Mouse (Mus musculus): ENCODE measurements around the gene Slc25a47. TPM values are rescaled to one million over a fixed set of nuclear protein-coding genes. Genes with fewer than 3 reads are reported as not detected.

Gene Slc25a47
- polyA plus RNA-seq, 1 experiment = 2.4 TPM

- Histone ChIP-seq H3K27me3 (ENCODE audit: control insufficient read depth, insufficient read depth, insufficient read length) (no peaks in the 10 kb centered on the region), H3ac (ENCODE audit: control insufficient read depth, insufficient read length, low read depth) (no peak overlapping the region), H3K79me3 (ENCODE audit: low read depth) (no peaks in the 10 kb centered on the region), H3K79me2 (ENCODE audit: control insufficient read depth, insufficient read depth) (no peaks in the 10 kb centered on the region), H3K4me3 (ENCODE audit: insufficient read depth, poor library complexity, severe bottlenecking) (no peak overlapping the region), H3K36me3 (ENCODE audit: control insufficient read depth, insufficient read depth) (peaks cover 37% of the 10 kb centered on the region)
- TF ChIP-seq MYOG (IDR thresholded peaks at IDR 0.05; ENCODE audit: control insufficient read depth, extremely low read depth, insufficient read length) = no peak
- no peak for TF ChIP-seq FOSL1 (IDR thresholded peaks at IDR 0.05; ENCODE audit: insufficient read depth, low read length, poor library complexity, severe bottlenecking)
- no peak for TF ChIP-seq MYOD1 (IDR thresholded peaks at IDR 0.05; ENCODE audit: control insufficient read depth, insufficient read length, low read depth)
- no peak for TF ChIP-seq MAX (IDR thresholded peaks at IDR 0.05)
- no peak for TF ChIP-seq CEBPB (IDR thresholded peaks at IDR 0.05; ENCODE audit: low read depth)
- no peak for TF ChIP-seq CTCF (IDR thresholded peaks at IDR 0.05; ENCODE audit: control insufficient read depth, insufficient read depth, insufficient read length)
Observed at GRCm38 (mm10) chr12:108865007-108865494, 29.2 kb downstream of the Slc25a47 start.

DNA sequence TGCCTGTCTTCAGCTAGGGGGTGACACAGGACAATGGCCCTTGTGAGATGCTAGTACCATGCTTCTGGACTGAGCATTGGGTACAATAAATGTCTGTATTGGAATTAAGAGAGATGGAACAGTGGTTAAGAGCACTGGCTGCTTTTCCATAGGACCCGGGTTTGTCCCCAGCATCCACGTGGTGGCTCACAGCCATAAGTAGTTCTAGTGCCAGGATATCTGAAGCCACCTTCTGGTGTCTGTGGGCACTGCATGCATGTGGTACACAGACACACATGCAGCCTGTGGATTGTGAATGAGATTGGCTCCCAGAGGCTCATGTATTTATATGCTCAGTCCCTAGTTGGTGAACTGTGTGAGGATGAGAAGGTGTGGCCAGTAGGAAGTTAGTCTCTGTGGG, 33.7 kb downstream of the Slc25a47 start:
- no peaks in the 10 kb centered on the region for H3K79me2 ChIP-seq (ENCODE audit: control insufficient read depth, insufficient read depth)

GRCm38 (mm10) chr12:108873122-108873521, 37.3 kb downstream of the Slc25a47 start:
- no peak overlapping the region for H3ac ChIP-seq (ENCODE audit: control insufficient read depth, insufficient read length, low read depth)
- no peak for TF ChIP-seq FOSL1 (IDR thresholded peaks at IDR 0.05; ENCODE audit: insufficient read depth, low read length, poor library complexity, severe bottlenecking)
- no peak for TF ChIP-seq CTCF (IDR thresholded peaks at IDR 0.05; ENCODE audit: control insufficient read depth, insufficient read depth, insufficient read length)
- no peak for TF ChIP-seq MYOD1 (IDR thresholded peaks at IDR 0.05; ENCODE audit: control insufficient read depth, insufficient read length, low read depth)
- peak; percentile 54 for TF ChIP-seq USF1 (IDR thresholded peaks at IDR 0.05; ENCODE audit: low read depth)
- no peak for TF ChIP-seq CEBPB (IDR thresholded peaks at IDR 0.05; ENCODE audit: low read depth)
- H3K79me2 ChIP-seq (ENCODE audit: control insufficient read depth, insufficient read depth) = no peaks in the 10 kb centered on the region
- H3K79me3 ChIP-seq (ENCODE audit: low read depth) = no peaks in the 10 kb centered on the region
- no peaks in the 10 kb centered on the region for H3K27me3 ChIP-seq (ENCODE audit: control insufficient read depth, insufficient read depth, insufficient read length)
- H3K4me3 ChIP-seq (ENCODE audit: insufficient read depth, poor library complexity, severe bottlenecking) = no peak overlapping the region
- H3K36me3 ChIP-seq (ENCODE audit: control insufficient read depth, insufficient read depth) = peaks cover 56% of the 10 kb centered on the region

More for the DNA sequence above, 33.7 kb downstream of the Slc25a47 start:
- Histone ChIP-seq H3K27me3 (ENCODE audit: control insufficient read depth, insufficient read depth, insufficient read length) (no peaks in the 10 kb centered on the region), H3ac (ENCODE audit: control insufficient read depth, insufficient read length, low read depth) (no peak overlapping the region), H3K4me3 (ENCODE audit: insufficient read depth, poor library complexity, severe bottlenecking) (no peak overlapping the region), H3K79me3 (ENCODE audit: low read depth) (no peaks in the 10 kb centered on the region), H3K36me3 (ENCODE audit: control insufficient read depth, insufficient read depth) (peaks cover 50% of the 10 kb centered on the region)
- no peak for TF ChIP-seq CTCF (IDR thresholded peaks at IDR 0.05; ENCODE audit: control insufficient read depth, insufficient read depth, insufficient read length)
- no peak for TF ChIP-seq USF1 (IDR thresholded peaks at IDR 0.05; ENCODE audit: low read depth)
- no peak for TF ChIP-seq FOSL1 (IDR thresholded peaks at IDR 0.05; ENCODE audit: insufficient read depth, low read length, poor library complexity, severe bottlenecking)

GRCm38 (mm10) chr12:108879138-108879537, 43.3 kb downstream of the Slc25a47 start:
- H3K79me2 ChIP-seq (ENCODE audit: control insufficient read depth, insufficient read depth) = peaks cover 2% of the 10 kb centered on the region
- no peaks in the 10 kb centered on the region for H3K27me3 ChIP-seq (ENCODE audit: control insufficient read depth, insufficient read depth, insufficient read length)
- H3K4me3 ChIP-seq (ENCODE audit: insufficient read depth, poor library complexity, severe bottlenecking) = no peak overlapping the region
- no peak for TF ChIP-seq MYOG (IDR thresholded peaks at IDR 0.05; ENCODE audit: control insufficient read depth, extremely low read depth, insufficient read length)
- TF ChIP-seq MAX (IDR thresholded peaks at IDR 0.05) = no peak
- TF ChIP-seq FOSL1 (IDR thresholded peaks at IDR 0.05; ENCODE audit: insufficient read depth, low read length, poor library complexity, severe bottlenecking) = no peak
- no peak for TF ChIP-seq USF1 (IDR thresholded peaks at IDR 0.05; ENCODE audit: low read depth)
- no peak for TF ChIP-seq MYOD1 (IDR thresholded peaks at IDR 0.05; ENCODE audit: control insufficient read depth, insufficient read length, low read depth)
- no peak for TF ChIP-seq CTCF (IDR thresholded peaks at IDR 0.05; ENCODE audit: control insufficient read depth, insufficient read depth, insufficient read length)
- TF ChIP-seq CEBPB (IDR thresholded peaks at IDR 0.05; ENCODE audit: low read depth) = no peak
- no peak overlapping the region for H3ac ChIP-seq (ENCODE audit: control insufficient read depth, insufficient read length, low read depth)
- peaks cover 48% of the 10 kb centered on the region for H3K36me3 ChIP-seq (ENCODE audit: control insufficient read depth, insufficient read depth)
- H3K79me3 ChIP-seq (ENCODE audit: low read depth) = peaks cover 7% of the 10 kb centered on the region

- Histone ChIP-seq H3K79me3 (ENCODE audit: low read depth) (peaks cover 12% of the 10 kb centered on the region), H3K79me2 (ENCODE audit: control insufficient read depth, insufficient read depth) (peaks cover 15% of the 10 kb centered on the region), H3K27me3 (ENCODE audit: control insufficient read depth, insufficient read depth, insufficient read length) (no peaks in the 10 kb centered on the region), H3ac (ENCODE audit: control insufficient read depth, insufficient read length, low read depth) (no peak overlapping the region), H3K36me3 (ENCODE audit: control insufficient read depth, insufficient read depth) (peaks cover 47% of the 10 kb centered on the region), H3K4me3 (ENCODE audit: insufficient read depth, poor library complexity, severe bottlenecking) (no peak overlapping the region)
- TF ChIP-seq MYOD1 (IDR thresholded peaks at IDR 0.05; ENCODE audit: control insufficient read depth, insufficient read length, low read depth) (no peak), USF1 (IDR thresholded peaks at IDR 0.05; ENCODE audit: low read depth) (no peak), MAX (IDR thresholded peaks at IDR 0.05) (no peak), MYOG (IDR thresholded peaks at IDR 0.05; ENCODE audit: control insufficient read depth, extremely low read depth, insufficient read length) (no peak), FOSL1 (IDR thresholded peaks at IDR 0.05; ENCODE audit: insufficient read depth, low read length, poor library complexity, severe bottlenecking) (no peak), CTCF (IDR thresholded peaks at IDR 0.05; ENCODE audit: control insufficient read depth, insufficient read depth, insufficient read length) (no peak), CEBPB (IDR thresholded peaks at IDR 0.05; ENCODE audit: low read depth) (no peak)
Observed at GRCm38 (mm10) chr12:108880606-108881005, 44.8 kb downstream of the Slc25a47 start.

DNA sequence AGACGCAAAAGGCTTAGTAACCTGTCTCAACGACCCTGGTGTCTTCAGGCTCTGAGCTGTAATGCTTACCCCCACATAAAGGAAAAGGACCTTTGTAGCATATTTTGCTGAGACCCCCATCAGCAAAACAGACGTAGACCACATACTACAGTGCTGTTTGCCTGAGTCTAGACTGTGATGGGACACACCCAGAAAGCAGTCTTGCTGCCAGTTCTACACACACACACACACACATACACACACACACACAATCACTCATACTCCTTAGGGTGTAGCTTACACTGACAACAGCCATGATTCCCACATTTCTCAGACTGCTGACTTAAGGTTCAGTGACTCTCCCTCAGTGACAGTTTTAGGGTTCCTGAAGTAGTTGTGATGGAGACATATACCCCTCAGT, 45.3 kb downstream of the Slc25a47 start:
- H3K27me3 ChIP-seq (ENCODE audit: control insufficient read depth, insufficient read depth, insufficient read length) = no peaks in the 10 kb centered on the region
- peaks cover 18% of the 10 kb centered on the region for H3K79me2 ChIP-seq (ENCODE audit: control insufficient read depth, insufficient read depth)
- no peak overlapping the region for H3ac ChIP-seq (ENCODE audit: control insufficient read depth, insufficient read length, low read depth)
- no peak for TF ChIP-seq FOSL1 (IDR thresholded peaks at IDR 0.05; ENCODE audit: insufficient read depth, low read length, poor library complexity, severe bottlenecking)
- no peak overlapping the region for H3K4me3 ChIP-seq (ENCODE audit: insufficient read depth, poor library complexity, severe bottlenecking)
- peaks cover 12% of the 10 kb centered on the region for H3K79me3 ChIP-seq (ENCODE audit: low read depth)
- H3K36me3 ChIP-seq (ENCODE audit: control insufficient read depth, insufficient read depth) = peaks cover 45% of the 10 kb centered on the region

Data from C2C12 (cell line).